Mouse (Mus musculus): ENCODE results near the gene Dph2. TPM values are rescaled to one million over a fixed set of nuclear protein-coding genes. Genes with fewer than 3 reads are reported as not detected.

Gene Dph2
- polyA plus RNA-seq, 1 experiment from 2014 or later, result 9.8 TPM

- H3K4me1 ChIP-seq (replicated peaks), result peaks cover 66% of the 10 kb centered on the region
- 40% methylated on average over 7 of the region's 7 CpGs for WGBS (ENCODE audit: insufficient replicate concordance)
- no peaks in the 10 kb centered on the region for H3K9me3 ChIP-seq (replicated peaks)
- H3K4me3 ChIP-seq (replicated peaks), result peak overlapping the region; percentile 43
- H3K36me3 ChIP-seq, result peaks cover 43% of the 10 kb centered on the region
- DNase-seq, result peak; percentile 70
- peaks cover 9% of the 10 kb centered on the region for H3K27me3 ChIP-seq
- peak overlapping the region; percentile 56 for H3K9ac ChIP-seq
- peak; percentile 58 for ATAC-seq (ENCODE audit: low read depth)
- peak overlapping the region; percentile 80 for H3K27ac ChIP-seq
- H3K4me2 ChIP-seq, result peak overlapping the region; percentile 65
Measured at GRCm38 (mm10) chr4:117871787-117872186, 20.0 kb downstream of the Dph2 start.

DNA sequence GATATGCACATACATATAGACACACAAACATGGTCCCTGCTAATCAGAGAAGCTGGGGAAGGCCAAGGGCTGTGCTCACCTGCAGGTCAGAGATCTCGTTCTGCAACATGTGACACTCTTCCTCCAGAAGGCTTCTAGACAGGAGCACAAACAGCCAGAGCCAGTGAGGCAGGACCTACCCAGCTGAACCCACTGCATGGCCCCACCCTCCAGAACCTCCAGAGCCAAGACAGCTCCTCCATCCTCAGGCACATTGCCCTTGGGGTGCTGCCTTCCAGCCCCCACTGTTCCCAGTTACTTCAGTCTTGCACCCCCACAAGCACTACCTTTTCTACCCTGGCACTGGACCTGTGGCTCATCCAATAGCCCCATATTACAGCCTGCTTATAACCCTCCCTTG is 21.4 kb downstream of the Dph2 start:
- 45% methylated on average over 1 of the region's 1 CpGs for WGBS (ENCODE audit: insufficient replicate concordance)
- peak; percentile 39 for DNase-seq
- Histone ChIP-seq H3K36me3 (peaks cover 52% of the 10 kb centered on the region), H3K9ac (peak overlapping the region; percentile 56; the same call in 1 of the 2 replicates), H3K27ac (peak overlapping the region; percentile 80), H3K4me1 (replicated peaks) (peaks cover 80% of the 10 kb centered on the region), H3K27me3 (peaks cover 9% of the 10 kb centered on the region), H3K9me3 (replicated peaks) (no peaks in the 10 kb centered on the region), H3K4me2 (no peak overlapping the region), H3K4me3 (replicated peaks) (no peak overlapping the region)
- peak; percentile 38 for ATAC-seq (ENCODE audit: low read depth)

DNA sequence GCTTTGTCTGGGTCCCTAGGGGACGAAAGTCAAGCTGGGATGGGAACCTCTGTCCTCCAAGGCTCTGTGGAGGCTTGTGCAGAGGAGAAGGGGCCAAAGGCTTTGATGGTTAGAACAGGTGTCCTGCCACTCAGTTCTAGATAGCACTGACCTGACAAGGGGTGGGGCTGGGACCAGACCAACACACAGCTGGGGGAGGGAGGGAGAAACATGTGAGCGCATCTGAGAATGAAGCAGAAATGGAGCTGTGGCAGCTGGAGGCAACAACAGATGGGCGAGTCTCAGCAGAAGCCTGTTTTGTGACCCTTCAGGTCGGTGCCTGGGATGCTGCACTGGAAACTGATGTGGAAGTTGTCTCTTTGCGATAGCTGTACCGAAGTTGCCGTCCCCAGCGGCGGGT is 22.5 kb downstream of the Dph2 start:
- DNase-seq (no peak), ATAC-seq (ENCODE audit: low read depth) (no peak)
- H3K27me3 ChIP-seq, result peaks cover 9% of the 10 kb centered on the region
- H3K36me3 ChIP-seq, result peaks cover 64% of the 10 kb centered on the region
- H3K9me3 ChIP-seq (replicated peaks), result no peaks in the 10 kb centered on the region
- peaks cover 81% of the 10 kb centered on the region for H3K4me1 ChIP-seq (replicated peaks)
- no peak overlapping the region for H3K9ac ChIP-seq
- no peak overlapping the region for H3K4me3 ChIP-seq (replicated peaks)
- H3K4me2 ChIP-seq, result no peak overlapping the region
- H3K27ac ChIP-seq, result peak overlapping the region; percentile 80
- 72% methylated on average over 9 of the region's 9 CpGs for WGBS (ENCODE audit: insufficient replicate concordance)

DNA sequence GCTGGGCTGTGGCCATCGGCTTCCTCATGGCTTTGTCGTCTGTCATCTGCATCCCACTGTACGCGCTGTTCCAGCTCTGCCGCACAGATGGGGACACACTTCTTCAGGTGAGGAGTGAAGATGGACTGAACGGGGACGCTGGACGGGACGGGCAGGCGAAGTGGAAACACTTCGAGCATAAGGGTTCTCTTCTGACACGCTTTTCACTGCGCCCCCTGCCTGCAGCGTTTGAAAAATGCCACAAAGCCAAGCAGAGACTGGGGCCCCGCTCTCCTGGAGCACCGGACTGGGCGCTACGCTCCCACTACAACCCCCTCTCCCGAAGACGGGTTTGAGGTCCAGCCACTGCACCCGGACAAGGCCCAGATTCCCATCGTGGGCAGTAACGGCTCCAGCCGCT is 24.0 kb downstream of the Dph2 start:
- 20% methylated on average over 24 of the region's 24 CpGs for WGBS (ENCODE audit: insufficient replicate concordance)

DNA sequence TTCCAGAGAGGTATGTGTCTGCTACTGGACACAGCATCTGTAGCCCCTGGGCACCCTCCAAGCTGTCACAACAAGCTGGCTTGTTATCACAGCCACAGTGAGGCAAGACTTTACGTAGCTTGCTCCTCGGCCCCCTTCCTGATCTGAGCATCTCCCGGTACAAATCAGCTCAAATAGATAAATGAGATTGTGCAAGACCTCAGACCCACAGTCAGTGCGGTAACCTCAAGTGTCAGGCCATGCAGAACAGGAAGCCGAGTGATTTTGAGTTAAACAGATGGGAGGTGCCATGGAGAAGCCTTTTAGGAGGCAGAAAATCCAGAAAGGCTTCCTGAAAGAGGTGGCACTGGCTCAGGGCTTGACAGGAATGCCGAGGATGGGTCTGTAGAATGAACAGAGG is 24.8 kb downstream of the Dph2 start:
- Histone ChIP-seq H3K27me3 (peaks cover 9% of the 10 kb centered on the region), H3K9ac (0 out of 2 replicates have a peak overlapping the region, but pooled peaks have one; percentile 11), H3K4me2 (no peak overlapping the region), H3K27ac (no peak overlapping the region; the same call in 1 of the 2 replicates), H3K9me3 (replicated peaks) (no peaks in the 10 kb centered on the region), H3K4me3 (replicated peaks) (no peak overlapping the region), H3K4me1 (replicated peaks) (peaks cover 78% of the 10 kb centered on the region), H3K36me3 (peaks cover 87% of the 10 kb centered on the region)
- WGBS (ENCODE audit: insufficient replicate concordance), result 33% methylated on average over 6 of the region's 6 CpGs
- no peak for ATAC-seq (ENCODE audit: low read depth)
- no peak for DNase-seq

More for the DNA sequence above, 24.0 kb downstream of the Dph2 start:
- DNase-seq (peak; percentile 42), ATAC-seq (ENCODE audit: low read depth) (no peak)
- Histone ChIP-seq H3K4me3 (replicated peaks) (no peak overlapping the region), H3K36me3 (peaks cover 79% of the 10 kb centered on the region), H3K27ac (peak overlapping the region; percentile 24; the same call in 1 of the 2 replicates), H3K27me3 (peaks cover 9% of the 10 kb centered on the region), H3K9ac (no peak overlapping the region), H3K9me3 (replicated peaks) (no peaks in the 10 kb centered on the region), H3K4me1 (replicated peaks) (peaks cover 79% of the 10 kb centered on the region), H3K4me2 (0 out of 2 replicates have a peak overlapping the region, but pooled peaks have one; percentile 3)

GRCm38 (mm10) chr4:117866083-117866482 is 25.7 kb downstream of the Dph2 start:
- no peak for ATAC-seq (ENCODE audit: low read depth)
- WGBS (ENCODE audit: insufficient replicate concordance), result 86% methylated on average over 9 of the region's 9 CpGs
- Histone ChIP-seq H3K4me3 (replicated peaks) (no peak overlapping the region), H3K27me3 (peaks cover 9% of the 10 kb centered on the region), H3K9me3 (replicated peaks) (no peaks in the 10 kb centered on the region), H3K4me2 (no peak overlapping the region), H3K9ac (no peak overlapping the region), H3K36me3 (peaks cover 96% of the 10 kb centered on the region), H3K4me1 (replicated peaks) (peaks cover 70% of the 10 kb centered on the region), H3K27ac (no peak overlapping the region; the same call in 1 of the 2 replicates)
- DNase-seq, result no peak

DNA sequence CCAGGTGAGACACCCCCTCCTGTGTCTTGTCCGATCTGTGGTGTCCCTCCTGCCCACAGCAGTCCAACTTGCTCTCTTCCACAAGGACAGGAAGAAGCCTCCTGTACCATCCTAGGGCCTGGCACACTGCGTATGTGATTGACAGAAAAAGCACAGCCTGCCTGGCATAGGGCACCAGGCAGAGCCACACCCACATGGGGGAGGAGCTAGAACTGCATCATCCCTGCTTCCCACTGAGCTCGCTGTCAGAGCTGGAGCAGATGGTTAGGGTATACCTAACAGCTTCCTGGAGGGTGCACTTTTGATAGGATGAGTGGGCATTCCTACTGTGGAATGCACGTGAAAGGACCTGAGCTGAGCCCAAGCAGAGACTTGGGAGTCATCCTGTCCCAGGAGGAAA is 29.0 kb downstream of the Dph2 start:
- H3K4me2 ChIP-seq, result no peak overlapping the region
- no peaks in the 10 kb centered on the region for H3K9me3 ChIP-seq (replicated peaks)
- peak overlapping the region; percentile 36; the same call in 1 of the 2 replicates for H3K27ac ChIP-seq
- 58% methylated on average over 4 of the region's 4 CpGs for WGBS (ENCODE audit: insufficient replicate concordance)
- H3K36me3 ChIP-seq, result peaks cover 100% of the 10 kb centered on the region
- ATAC-seq (ENCODE audit: low read depth) (peak; percentile 43; the same call in 1 of the 2 replicates), DNase-seq (no peak)
- H3K4me1 ChIP-seq (replicated peaks), result peaks cover 63% of the 10 kb centered on the region
- H3K27me3 ChIP-seq, result peaks cover 6% of the 10 kb centered on the region; the same call in 1 of the 2 replicates
- no peak overlapping the region for H3K9ac ChIP-seq
- H3K4me3 ChIP-seq (replicated peaks), result no peak overlapping the region

GRCm38 (mm10) chr4:117860570-117860969 is 31.3 kb downstream of the Dph2 start:
- Histone ChIP-seq H3K4me1 (replicated peaks) (peaks cover 56% of the 10 kb centered on the region), H3K9ac (no peak overlapping the region), H3K27ac (peak overlapping the region; percentile 25), H3K27me3 (no peaks in the 10 kb centered on the region), H3K9me3 (replicated peaks) (no peaks in the 10 kb centered on the region), H3K36me3 (peaks cover 100% of the 10 kb centered on the region), H3K4me2 (no peak overlapping the region), H3K4me3 (replicated peaks) (no peak overlapping the region)
- DNase-seq (no peak), ATAC-seq (ENCODE audit: low read depth) (no peak)
- WGBS (ENCODE audit: insufficient replicate concordance), result 88% methylated on average over 9 of the region's 9 CpGs

DNA sequence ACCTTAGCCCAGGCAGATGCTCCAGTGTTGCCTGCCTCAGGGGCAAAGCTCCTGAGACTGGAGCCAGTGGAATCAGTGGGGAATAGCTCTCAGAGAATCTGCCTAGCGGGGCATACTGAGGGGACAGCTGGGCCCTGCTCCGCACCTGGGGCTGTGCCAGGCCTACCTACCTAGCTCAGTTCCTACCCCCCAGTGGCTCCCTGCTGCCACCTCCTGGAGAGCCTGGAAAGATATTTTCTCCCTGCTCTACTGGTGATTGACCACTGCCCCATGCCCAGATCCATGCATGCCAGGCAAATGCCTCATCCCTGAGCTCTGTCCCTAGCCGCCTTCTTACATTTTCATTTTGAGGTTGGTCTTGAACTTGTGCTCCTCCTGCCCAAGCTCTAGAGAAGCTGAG is 33.0 kb downstream of the Dph2 start:
- Histone ChIP-seq H3K27ac (peak overlapping the region; percentile 58), H3K4me3 (replicated peaks) (no peak overlapping the region), H3K36me3 (peaks cover 100% of the 10 kb centered on the region), H3K4me2 (no peak overlapping the region), H3K9ac (peak overlapping the region; percentile 7; the same call in 1 of the 2 replicates), H3K27me3 (no peaks in the 10 kb centered on the region), H3K9me3 (replicated peaks) (no peaks in the 10 kb centered on the region), H3K4me1 (replicated peaks) (peaks cover 60% of the 10 kb centered on the region)
- peak; percentile 40 for DNase-seq
- 77% methylated on average over 3 of the region's 3 CpGs for WGBS (ENCODE audit: insufficient replicate concordance)
- ATAC-seq (ENCODE audit: low read depth), result peak; percentile 35

DNA sequence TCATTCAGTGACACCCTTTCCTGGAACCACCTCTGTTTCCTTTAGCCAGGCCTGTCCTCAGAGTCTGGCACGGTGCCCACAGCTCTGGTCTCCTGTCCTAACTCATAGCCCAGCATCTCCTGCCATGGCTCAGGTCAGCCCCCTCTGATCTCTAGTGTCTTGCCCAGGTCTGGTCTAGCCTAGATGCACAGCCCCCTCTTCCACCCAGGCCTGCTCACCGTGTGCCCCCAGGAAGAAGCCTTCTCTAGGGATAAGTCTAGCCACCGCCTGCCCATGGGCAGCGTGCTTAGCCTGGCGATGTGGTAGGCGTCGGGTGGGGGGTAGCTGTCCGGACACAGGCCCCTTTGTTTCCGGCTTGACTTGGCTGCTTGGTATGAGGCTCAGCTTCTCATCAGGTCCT is 36.7 kb downstream of the Dph2 start:
- H3K27me3 ChIP-seq, result no peaks in the 10 kb centered on the region
- ATAC-seq (ENCODE audit: low read depth) (no peak), DNase-seq (no peak)
- no peaks in the 10 kb centered on the region for H3K9me3 ChIP-seq (replicated peaks)
- H3K27ac ChIP-seq, result peak overlapping the region; percentile 0; the same call in 1 of the 2 replicates
- no peak overlapping the region for H3K9ac ChIP-seq
- peaks cover 77% of the 10 kb centered on the region for H3K4me1 ChIP-seq (replicated peaks)
- no peak overlapping the region for H3K4me3 ChIP-seq (replicated peaks)
- H3K36me3 ChIP-seq, result peaks cover 100% of the 10 kb centered on the region
- WGBS (ENCODE audit: insufficient replicate concordance), result 91% methylated on average over 9 of the region's 9 CpGs
- no peak overlapping the region for H3K4me2 ChIP-seq

DNA sequence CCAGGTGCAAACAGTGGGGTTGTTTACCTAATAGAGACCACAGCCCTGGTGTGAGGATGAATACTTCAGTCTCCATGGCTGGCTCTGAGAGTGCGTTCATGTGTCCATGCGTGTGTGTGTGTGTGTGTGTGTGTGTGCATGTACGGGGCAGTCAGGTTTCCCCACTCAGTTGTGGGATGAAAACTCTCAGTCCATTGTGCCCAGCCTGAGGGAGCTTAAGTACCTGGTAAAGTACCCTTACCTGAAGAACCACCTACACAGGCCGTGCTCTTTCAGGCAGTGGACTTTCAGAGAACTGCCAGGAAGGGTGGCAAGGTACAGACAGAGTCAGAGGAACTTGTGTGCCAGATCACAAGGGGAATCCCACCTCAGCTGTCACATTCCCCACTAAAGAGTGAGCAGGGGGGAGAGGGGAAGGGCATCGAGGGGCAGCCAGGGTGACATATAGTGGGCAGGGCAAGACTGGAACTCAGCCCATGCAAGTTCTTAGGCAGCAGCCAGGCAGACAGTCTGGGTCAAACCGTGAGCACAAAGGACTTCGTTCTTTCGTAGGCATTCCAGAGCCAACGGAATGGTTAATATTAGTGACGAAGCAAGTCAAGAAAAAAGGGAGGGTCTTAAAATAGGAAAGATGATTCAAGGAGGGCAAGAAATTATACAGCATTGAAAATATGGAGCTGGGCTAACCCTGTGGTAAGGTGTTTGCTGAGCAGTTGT is 39.5 kb downstream of the Dph2 start:
- Histone ChIP-seq H3K4me2 (no peak overlapping the region), H3K9ac (no peak overlapping the region), H3K27ac (no peak overlapping the region), H3K9me3 (replicated peaks) (no peaks in the 10 kb centered on the region), H3K4me1 (replicated peaks) (peaks cover 64% of the 10 kb centered on the region), H3K36me3 (peaks cover 100% of the 10 kb centered on the region), H3K4me3 (replicated peaks) (no peak overlapping the region), H3K27me3 (no peaks in the 10 kb centered on the region)
- ATAC-seq (ENCODE audit: low read depth), result no peak
- 92% methylated on average over 10 of the region's 10 CpGs for whole genome bisulfite sequencing (ENCODE audit: insufficient replicate concordance)
- DNase-seq, result no peak
